Mouse (Mus musculus): ENCODE measurements around the gene Tmem178b. TPM values are rescaled to one million over a fixed set of nuclear protein-coding genes. Genes with fewer than 3 reads are reported as not detected.

Gene Tmem178b
- polyA plus RNA-seq, 1 experiment from 2014 or later, result 7.3 TPM

DNA sequence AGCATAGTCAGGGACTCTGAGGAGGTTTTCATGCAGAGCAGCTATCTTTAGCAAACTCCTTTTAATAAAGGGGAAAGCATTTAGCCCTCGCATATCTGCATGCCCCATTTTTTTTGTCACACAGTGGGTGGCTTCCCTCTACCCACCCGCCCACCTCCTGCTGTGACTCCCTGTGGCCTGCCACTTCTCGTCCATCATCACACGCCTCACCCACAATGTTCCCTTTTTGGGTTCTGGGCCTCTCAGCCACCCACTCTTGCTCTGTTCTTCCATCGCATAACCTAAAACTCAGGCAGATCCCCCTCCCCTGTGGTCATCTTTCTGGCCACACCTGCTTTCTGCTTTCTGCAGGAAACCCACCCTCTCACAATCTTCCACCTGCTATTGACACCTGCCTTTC, 288.3 kb downstream of the Tmem178b start:
- no peaks in the 10 kb centered on the region for H3K4me1 ChIP-seq (ENCODE audit: control insufficient read depth, insufficient read depth, low read length)
- no peaks in the 10 kb centered on the region for H3K36me3 ChIP-seq (ENCODE audit: control insufficient read depth, insufficient read depth, low read length)
- no peaks in the 10 kb centered on the region for H3K27me3 ChIP-seq (ENCODE audit: control insufficient read depth, insufficient read depth, low read length)
- WGBS, result 84% methylated on average over 5 of the region's 5 CpGs
- DNase-seq (ENCODE audit: low spot score) (no peak), ATAC-seq (ENCODE audit: insufficient read depth, low FRiP score, low TSS enrichment) (no peak)
- H3K9me3 ChIP-seq (ENCODE audit: control insufficient read depth, low read length), result no peaks in the 10 kb centered on the region
- no peak overlapping the region for H3K27ac ChIP-seq (ENCODE audit: low read depth, low read length)
- H3K9ac ChIP-seq (ENCODE audit: low read length), result no peak overlapping the region
- no peak overlapping the region for H3K4me3 ChIP-seq (ENCODE audit: low read depth, low read length)
- H3K4me2 ChIP-seq (ENCODE audit: low read depth), result no peak overlapping the region

DNA sequence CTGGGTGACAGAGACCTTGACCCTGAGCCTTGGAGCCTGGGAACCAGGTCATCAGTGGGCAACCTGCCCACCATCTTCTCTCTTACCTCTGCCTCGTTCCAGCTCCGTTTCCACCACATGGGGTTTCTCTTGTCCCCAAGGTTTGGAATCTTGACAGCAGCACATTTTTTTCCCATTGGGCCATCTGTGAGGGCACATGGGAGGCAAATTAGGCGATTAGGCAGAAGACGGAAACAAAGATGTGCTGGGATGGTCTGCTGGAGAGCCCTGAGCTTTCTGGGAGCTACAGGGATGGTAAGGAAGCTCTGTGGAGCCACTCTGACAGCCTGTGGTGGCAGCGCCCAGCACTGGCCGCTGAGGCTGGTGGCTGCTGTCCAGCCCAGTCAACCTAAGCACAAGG, 300.5 kb downstream of the Tmem178b start:
- no peaks in the 10 kb centered on the region for H3K4me1 ChIP-seq (ENCODE audit: control insufficient read depth, insufficient read depth, low read length)
- no peak overlapping the region for H3K27ac ChIP-seq (ENCODE audit: low read depth, low read length)
- no peak for DNase-seq (ENCODE audit: low spot score)
- no peak overlapping the region for H3K4me3 ChIP-seq (ENCODE audit: low read depth, low read length)
- H3K9ac ChIP-seq (ENCODE audit: low read length), result no peak overlapping the region
- no peaks in the 10 kb centered on the region for H3K36me3 ChIP-seq (ENCODE audit: control insufficient read depth, insufficient read depth, low read length)
- H3K27me3 ChIP-seq (ENCODE audit: control insufficient read depth, insufficient read depth, low read length), result no peaks in the 10 kb centered on the region
- ATAC-seq (ENCODE audit: insufficient read depth, low FRiP score, low TSS enrichment), result no peak
- H3K9me3 ChIP-seq (ENCODE audit: control insufficient read depth, low read length), result no peaks in the 10 kb centered on the region
- no peak overlapping the region for H3K4me2 ChIP-seq (ENCODE audit: low read depth)
- 77% methylated on average over 6 of the region's 6 CpGs for WGBS

GRCm38 (mm10) chr6:40177870-40178269, 304.8 kb downstream of the Tmem178b start:
- Histone ChIP-seq H3K4me1 (ENCODE audit: control insufficient read depth, insufficient read depth, low read length) (no peaks in the 10 kb centered on the region), H3K27ac (ENCODE audit: low read depth, low read length) (no peak overlapping the region), H3K27me3 (ENCODE audit: control insufficient read depth, insufficient read depth, low read length) (no peaks in the 10 kb centered on the region), H3K36me3 (ENCODE audit: control insufficient read depth, insufficient read depth, low read length) (no peaks in the 10 kb centered on the region), H3K4me2 (ENCODE audit: low read depth) (no peak overlapping the region), H3K9ac (ENCODE audit: low read length) (no peak overlapping the region), H3K9me3 (ENCODE audit: control insufficient read depth, low read length) (no peaks in the 10 kb centered on the region), H3K4me3 (ENCODE audit: low read depth, low read length) (no peak overlapping the region)
- ATAC-seq (ENCODE audit: insufficient read depth, low FRiP score, low TSS enrichment) (no peak), DNase-seq (ENCODE audit: low spot score) (no peak)
- 78% methylated on average over 4 of the region's 4 CpGs for WGBS

- H3K9ac ChIP-seq (ENCODE audit: low read length), result no peak overlapping the region
- no peaks in the 10 kb centered on the region for H3K4me1 ChIP-seq (ENCODE audit: control insufficient read depth, insufficient read depth, low read length)
- no peaks in the 10 kb centered on the region for H3K36me3 ChIP-seq (ENCODE audit: control insufficient read depth, insufficient read depth, low read length)
- no peaks in the 10 kb centered on the region for H3K27me3 ChIP-seq (ENCODE audit: control insufficient read depth, insufficient read depth, low read length)
- H3K27ac ChIP-seq (ENCODE audit: low read depth, low read length), result no peak overlapping the region
- no peak overlapping the region for H3K4me3 ChIP-seq (ENCODE audit: low read depth, low read length)
- 76% methylated on average over 4 of the region's 4 CpGs for WGBS
- no peak overlapping the region for H3K4me2 ChIP-seq (ENCODE audit: low read depth)
- DNase-seq (ENCODE audit: low spot score) (no peak), ATAC-seq (ENCODE audit: insufficient read depth, low FRiP score, low TSS enrichment) (no peak)
- no peaks in the 10 kb centered on the region for H3K9me3 ChIP-seq (ENCODE audit: control insufficient read depth, low read length)
Measured at GRCm38 (mm10) chr6:40180551-40180950, 307.5 kb downstream of the Tmem178b start.

DNA sequence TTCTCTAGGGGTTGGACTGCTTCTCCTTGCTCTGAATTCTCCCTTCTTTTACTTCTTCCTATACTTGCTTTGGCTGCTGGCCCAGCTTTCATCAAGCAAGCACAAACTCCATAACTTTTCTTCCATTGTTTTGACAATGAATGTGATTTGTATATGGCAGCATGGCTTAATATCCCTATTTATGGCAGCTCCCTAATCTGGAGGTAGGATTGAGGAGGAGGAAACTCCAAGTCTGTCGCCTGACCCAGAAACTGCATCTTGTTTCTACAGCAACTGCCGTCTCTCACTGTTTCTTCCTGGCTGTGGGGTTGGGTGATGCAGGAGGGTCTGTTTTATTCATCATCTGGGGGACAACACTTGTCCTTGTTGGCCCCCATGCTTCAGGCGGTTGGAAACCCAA, 327.6 kb downstream of the Tmem178b start:
- Histone ChIP-seq H3K9me3 (ENCODE audit: control insufficient read depth, low read length) (no peaks in the 10 kb centered on the region), H3K9ac (ENCODE audit: low read length) (no peak overlapping the region), H3K36me3 (ENCODE audit: control insufficient read depth, insufficient read depth, low read length) (no peaks in the 10 kb centered on the region), H3K4me3 (ENCODE audit: low read depth, low read length) (no peak overlapping the region), H3K27ac (ENCODE audit: low read depth, low read length) (no peak overlapping the region), H3K4me2 (ENCODE audit: low read depth) (no peak overlapping the region), H3K27me3 (ENCODE audit: control insufficient read depth, insufficient read depth, low read length) (no peaks in the 10 kb centered on the region), H3K4me1 (ENCODE audit: control insufficient read depth, insufficient read depth, low read length) (no peaks in the 10 kb centered on the region)
- 51% methylated on average over 3 of the region's 3 CpGs for WGBS
- ATAC-seq (ENCODE audit: insufficient read depth, low FRiP score, low TSS enrichment) (no peak), DNase-seq (ENCODE audit: low spot score) (no peak)

- Histone ChIP-seq H3K4me2 (ENCODE audit: low read depth) (no peak overlapping the region), H3K9ac (ENCODE audit: low read length) (no peak overlapping the region), H3K27ac (ENCODE audit: low read depth, low read length) (no peak overlapping the region), H3K9me3 (ENCODE audit: control insufficient read depth, low read length) (no peaks in the 10 kb centered on the region), H3K27me3 (ENCODE audit: control insufficient read depth, insufficient read depth, low read length) (no peaks in the 10 kb centered on the region), H3K4me1 (ENCODE audit: control insufficient read depth, insufficient read depth, low read length) (no peaks in the 10 kb centered on the region), H3K4me3 (ENCODE audit: low read depth, low read length) (no peak overlapping the region), H3K36me3 (ENCODE audit: control insufficient read depth, insufficient read depth, low read length) (no peaks in the 10 kb centered on the region)
- 46% methylated on average over 2 of the region's 2 CpGs for WGBS
- no peak for ATAC-seq (ENCODE audit: insufficient read depth, low FRiP score, low TSS enrichment)
- no peak for DNase-seq (ENCODE audit: low spot score)
Measured at GRCm38 (mm10) chr6:40202602-40203001, 329.5 kb downstream of the Tmem178b start.

- Histone ChIP-seq H3K9ac (ENCODE audit: low read length) (no peak overlapping the region), H3K4me2 (ENCODE audit: low read depth) (no peak overlapping the region), H3K9me3 (ENCODE audit: control insufficient read depth, low read length) (no peaks in the 10 kb centered on the region), H3K36me3 (ENCODE audit: control insufficient read depth, insufficient read depth, low read length) (no peaks in the 10 kb centered on the region), H3K4me3 (ENCODE audit: low read depth, low read length) (no peak overlapping the region), H3K4me1 (ENCODE audit: control insufficient read depth, insufficient read depth, low read length) (no peaks in the 10 kb centered on the region), H3K27ac (ENCODE audit: low read depth, low read length) (no peak overlapping the region), H3K27me3 (ENCODE audit: control insufficient read depth, insufficient read depth, low read length) (no peaks in the 10 kb centered on the region)
- WGBS, result 84% methylated on average over 2 of the region's 2 CpGs
- DNase-seq (ENCODE audit: low spot score) (no peak), ATAC-seq (ENCODE audit: insufficient read depth, low FRiP score, low TSS enrichment) (no peak)
Measured at GRCm38 (mm10) chr6:40205380-40205779, 332.3 kb downstream of the Tmem178b start.

- Histone ChIP-seq H3K9ac (ENCODE audit: low read length) (no peak overlapping the region), H3K4me1 (ENCODE audit: control insufficient read depth, insufficient read depth, low read length) (no peaks in the 10 kb centered on the region), H3K27ac (ENCODE audit: low read depth, low read length) (no peak overlapping the region), H3K4me2 (ENCODE audit: low read depth) (no peak overlapping the region), H3K27me3 (ENCODE audit: control insufficient read depth, insufficient read depth, low read length) (no peaks in the 10 kb centered on the region), H3K36me3 (ENCODE audit: control insufficient read depth, insufficient read depth, low read length) (no peaks in the 10 kb centered on the region), H3K9me3 (ENCODE audit: control insufficient read depth, low read length) (no peaks in the 10 kb centered on the region), H3K4me3 (ENCODE audit: low read depth, low read length) (no peak overlapping the region)
- ATAC-seq (ENCODE audit: insufficient read depth, low FRiP score, low TSS enrichment) (no peak), DNase-seq (ENCODE audit: low spot score) (no peak)
- WGBS, result 87% methylated on average over 3 of the region's 3 CpGs
Measured at GRCm38 (mm10) chr6:40208014-40208413, 334.9 kb downstream of the Tmem178b start.

GRCm38 (mm10) chr6:40209172-40209571, 336.1 kb downstream of the Tmem178b start:
- Histone ChIP-seq H3K4me3 (ENCODE audit: low read depth, low read length) (no peak overlapping the region), H3K36me3 (ENCODE audit: control insufficient read depth, insufficient read depth, low read length) (no peaks in the 10 kb centered on the region), H3K9ac (ENCODE audit: low read length) (no peak overlapping the region), H3K9me3 (ENCODE audit: control insufficient read depth, low read length) (no peaks in the 10 kb centered on the region), H3K4me2 (ENCODE audit: low read depth) (no peak overlapping the region), H3K4me1 (ENCODE audit: control insufficient read depth, insufficient read depth, low read length) (no peaks in the 10 kb centered on the region), H3K27ac (ENCODE audit: low read depth, low read length) (no peak overlapping the region), H3K27me3 (ENCODE audit: control insufficient read depth, insufficient read depth, low read length) (no peaks in the 10 kb centered on the region)
- DNase-seq (ENCODE audit: low spot score) (no peak), ATAC-seq (ENCODE audit: insufficient read depth, low FRiP score, low TSS enrichment) (no peak)
- WGBS, result 53% methylated on average over 2 of the region's 2 CpGs
